Mouse (Mus musculus): ENCODE data around the gene Sez6l2. TPM values are rescaled to one million over a fixed set of nuclear protein-coding genes. Genes with fewer than 3 reads are reported as not detected.

The Sez6l2 gene
- 0.65 and 0.96 TPM in 2 replicates for polyA plus RNA-seq (2015; fragmentation: Nextera tagmentation; extraction: Ambion mirVana)

DNA sequence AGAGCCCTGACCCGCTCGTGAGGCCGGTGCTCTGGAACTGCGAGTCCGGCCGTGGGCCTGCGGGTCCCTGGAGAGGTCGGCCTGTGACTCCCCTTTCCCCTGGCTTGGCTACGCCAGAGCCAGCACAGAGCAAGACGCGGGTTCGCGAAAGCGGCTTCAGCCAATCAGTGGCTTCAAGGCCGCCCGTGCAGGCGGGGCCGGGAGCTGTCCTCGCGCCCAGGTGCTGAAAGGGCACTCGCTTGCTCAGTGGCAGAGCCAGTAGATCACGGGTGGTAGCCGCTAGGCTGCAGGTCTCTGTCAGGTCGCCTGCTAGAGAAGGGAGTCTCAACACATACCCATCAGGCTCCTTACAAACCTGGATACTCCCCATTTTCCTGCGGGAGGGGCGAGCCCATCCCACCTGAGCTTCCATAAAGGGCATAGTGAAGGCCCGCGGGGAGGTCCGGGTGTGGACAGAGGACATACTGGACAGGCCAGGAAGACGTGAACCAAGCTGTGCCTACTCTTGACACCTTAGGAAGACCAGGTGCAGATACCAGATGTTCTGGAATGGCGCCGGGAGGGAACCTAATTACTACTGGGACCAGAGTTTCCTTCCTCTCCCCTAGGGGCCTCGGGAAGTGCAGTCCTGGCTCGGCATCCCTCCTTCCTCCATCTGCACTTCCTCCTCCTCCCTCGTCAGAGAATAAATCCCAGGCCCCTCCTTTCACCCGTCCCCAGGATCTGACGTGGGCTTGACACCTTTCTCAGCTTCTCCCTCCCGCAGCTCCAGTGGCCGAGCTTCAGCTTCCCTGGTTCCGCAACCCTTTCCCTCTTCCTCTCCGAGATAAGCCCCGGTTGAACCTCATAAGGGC is at the start of gene Sez6l2:
Gene Sez6l2, plus strand, starts transcription at position 771 of the 854 bp plus-strand sequence.

DNA sequence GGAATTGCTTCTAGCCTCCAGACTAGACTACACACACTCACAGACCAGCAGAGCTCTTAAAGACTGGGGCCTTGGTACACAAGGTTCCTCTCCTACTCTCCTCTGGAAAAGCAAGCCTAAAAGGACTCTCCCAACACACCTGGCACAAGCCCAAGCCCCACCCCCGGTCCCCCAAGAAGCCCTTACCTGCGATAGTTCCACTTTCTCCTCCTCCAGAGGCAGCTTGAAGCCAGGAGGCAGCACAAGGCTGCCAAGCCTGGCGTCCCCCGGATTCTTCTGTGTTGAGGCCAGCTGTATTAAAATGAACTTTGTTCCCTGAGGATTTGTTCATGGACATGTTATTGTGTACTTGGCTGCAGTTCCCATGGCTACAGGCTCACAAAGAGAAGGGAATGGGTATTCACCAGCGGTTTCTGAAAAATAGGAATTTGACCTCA is 27.7 kb upstream of the Sez6l2 start, which contains the start of gene Tmem219:
Gene Tmem219, minus strand, starts transcription at position 294 of the 437 bp plus-strand sequence.

DNA sequence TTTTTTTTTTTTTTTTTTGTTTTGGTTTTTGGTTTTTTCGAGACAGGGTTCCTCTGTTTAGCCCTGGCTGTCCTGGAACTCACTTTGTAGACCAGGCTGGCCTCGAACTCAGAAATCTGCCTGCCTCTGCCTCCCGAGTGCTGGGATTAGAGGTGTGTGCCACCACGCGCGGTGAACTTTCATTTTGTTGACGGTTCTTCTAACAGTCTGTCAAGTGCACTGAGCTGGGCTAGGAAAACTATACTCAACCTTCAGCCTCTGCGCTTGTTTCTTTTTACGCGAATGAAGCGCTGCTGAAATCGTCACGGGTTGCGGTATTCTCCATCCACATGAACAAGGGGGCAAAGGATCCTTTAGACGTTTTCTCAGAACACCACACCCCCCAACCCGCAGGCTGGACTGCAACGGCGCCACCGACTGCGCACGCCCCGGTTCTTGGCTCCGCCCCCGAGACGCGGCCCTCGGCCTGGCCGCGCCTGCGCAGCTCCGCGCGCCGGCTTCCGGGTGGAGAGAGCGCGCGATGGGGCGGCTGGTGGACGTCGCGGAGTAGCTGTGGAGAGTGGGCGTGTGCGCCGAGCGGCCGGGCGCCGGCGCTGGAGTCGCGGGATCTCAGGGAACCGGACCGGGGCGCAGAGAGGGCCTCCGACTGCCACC is 21.9 kb upstream of the Sez6l2 start, which contains the start of gene Kctd13:
Gene Kctd13, plus strand, starts transcription at position 496 of the 654 bp plus-strand sequence.

DNA sequence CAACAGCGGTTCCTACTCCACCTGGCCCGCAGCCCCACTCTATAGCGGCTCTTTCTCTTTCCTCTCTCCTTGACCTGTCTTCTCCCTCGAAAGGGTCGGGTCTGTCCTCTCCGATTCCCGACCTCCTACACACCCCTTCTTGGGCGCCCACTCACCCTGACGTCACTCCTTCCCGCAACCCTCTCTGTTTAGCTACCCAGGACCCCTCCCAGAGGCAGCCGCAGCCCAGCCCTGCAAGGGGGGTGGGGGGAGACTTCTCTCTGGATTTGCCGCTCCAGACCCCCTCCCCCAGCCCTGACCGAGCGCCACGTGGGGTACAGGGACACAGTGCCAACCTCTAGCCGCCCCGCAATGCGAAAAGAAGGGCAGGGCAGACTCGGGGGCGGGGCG is 965 bp upstream of the Sez6l2 start, which contains the start of gene Asphd1:
Gene Asphd1, minus strand, starts transcription at position 180 of the 390 bp plus-strand sequence.

DNA sequence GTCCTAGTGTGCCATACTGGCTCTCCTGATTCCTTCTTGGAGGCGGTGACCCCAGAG is 25.4 kb downstream of the Sez6l2 start, which contains the start of gene Cdipt:
Gene Cdipt, plus strand, starts transcription at position 22 of the 57 bp plus-strand sequence.

DNA sequence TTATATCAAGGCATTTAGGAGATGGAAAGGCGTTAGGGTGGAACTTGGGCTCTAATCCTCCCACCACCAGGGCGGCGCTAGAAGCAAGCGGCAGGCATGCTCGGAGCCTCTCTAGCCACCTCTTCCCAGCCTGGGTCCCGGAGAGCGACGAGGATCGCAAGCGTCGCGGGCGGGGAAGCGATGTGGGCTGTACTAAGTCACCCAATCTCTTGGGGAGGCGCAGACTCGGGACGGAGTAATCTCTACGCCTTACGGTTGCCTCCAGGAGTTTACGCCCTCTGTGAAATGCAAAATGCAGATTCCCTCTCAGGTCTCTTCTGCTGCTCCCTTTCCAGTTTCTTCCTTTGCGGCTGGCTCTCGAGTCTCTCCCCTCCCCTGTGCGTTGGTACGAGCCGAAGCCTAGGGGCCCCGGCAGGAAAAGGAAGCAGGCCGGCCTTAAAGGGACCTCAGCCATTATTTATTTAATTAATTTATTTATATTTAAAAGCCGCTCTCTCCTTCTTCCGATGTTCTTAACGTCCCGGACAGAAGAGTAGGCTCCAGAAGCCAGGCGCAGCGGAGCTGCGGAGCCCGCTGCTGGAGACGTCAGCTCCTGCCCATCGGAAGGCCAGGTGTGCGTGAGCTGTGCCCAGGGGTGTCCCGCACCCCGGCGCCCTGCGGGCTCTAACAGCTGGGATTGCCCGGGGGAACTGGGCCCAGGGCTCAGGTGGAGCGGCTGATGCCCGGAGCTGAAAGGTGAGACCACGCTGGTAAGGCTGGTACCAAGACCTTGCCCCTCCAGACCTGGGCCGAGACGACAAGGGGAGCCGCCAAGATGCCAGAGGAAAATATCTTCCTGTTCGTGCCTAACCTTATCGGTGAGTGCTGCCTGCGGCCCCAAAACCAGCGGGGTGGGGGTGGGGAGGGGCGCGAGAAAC is 25.8 kb downstream of the Sez6l2 start, which contains the start of gene Cdiptos:
Gene Cdiptos, minus strand, starts transcription at position 149 of the 917 bp plus-strand sequence.

DNA sequence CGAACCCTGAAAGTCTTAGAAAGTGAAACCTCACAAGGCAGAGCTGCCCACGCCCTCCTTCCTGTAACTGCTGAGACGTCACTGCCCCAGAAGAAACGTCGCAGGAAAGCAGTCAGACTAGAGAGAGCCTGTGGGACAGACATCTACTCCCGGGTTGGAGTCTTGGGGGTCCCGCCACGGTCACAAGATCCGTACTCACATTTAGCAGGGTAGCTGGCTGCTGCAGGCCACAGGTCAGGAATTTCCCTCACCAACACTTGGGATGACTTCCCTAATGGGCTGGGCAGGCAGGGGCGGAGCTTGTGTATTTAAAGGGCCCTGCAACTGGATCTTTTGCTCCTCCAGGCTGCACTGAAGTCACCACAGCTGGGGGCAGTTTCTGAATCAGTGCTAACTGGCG is 64.0 kb downstream of the Sez6l2 start, which contains the start of gene Mvp:
Gene Mvp, minus strand, starts transcription at position 302 of the 400 bp plus-strand sequence.

DNA sequence TGATC is 65.9 kb downstream of the Sez6l2 start, which contains the start of gene Pagr1b:
Gene Pagr1b, minus strand, starts transcription at position 4 of the 5 bp plus-strand sequence.

DNA sequence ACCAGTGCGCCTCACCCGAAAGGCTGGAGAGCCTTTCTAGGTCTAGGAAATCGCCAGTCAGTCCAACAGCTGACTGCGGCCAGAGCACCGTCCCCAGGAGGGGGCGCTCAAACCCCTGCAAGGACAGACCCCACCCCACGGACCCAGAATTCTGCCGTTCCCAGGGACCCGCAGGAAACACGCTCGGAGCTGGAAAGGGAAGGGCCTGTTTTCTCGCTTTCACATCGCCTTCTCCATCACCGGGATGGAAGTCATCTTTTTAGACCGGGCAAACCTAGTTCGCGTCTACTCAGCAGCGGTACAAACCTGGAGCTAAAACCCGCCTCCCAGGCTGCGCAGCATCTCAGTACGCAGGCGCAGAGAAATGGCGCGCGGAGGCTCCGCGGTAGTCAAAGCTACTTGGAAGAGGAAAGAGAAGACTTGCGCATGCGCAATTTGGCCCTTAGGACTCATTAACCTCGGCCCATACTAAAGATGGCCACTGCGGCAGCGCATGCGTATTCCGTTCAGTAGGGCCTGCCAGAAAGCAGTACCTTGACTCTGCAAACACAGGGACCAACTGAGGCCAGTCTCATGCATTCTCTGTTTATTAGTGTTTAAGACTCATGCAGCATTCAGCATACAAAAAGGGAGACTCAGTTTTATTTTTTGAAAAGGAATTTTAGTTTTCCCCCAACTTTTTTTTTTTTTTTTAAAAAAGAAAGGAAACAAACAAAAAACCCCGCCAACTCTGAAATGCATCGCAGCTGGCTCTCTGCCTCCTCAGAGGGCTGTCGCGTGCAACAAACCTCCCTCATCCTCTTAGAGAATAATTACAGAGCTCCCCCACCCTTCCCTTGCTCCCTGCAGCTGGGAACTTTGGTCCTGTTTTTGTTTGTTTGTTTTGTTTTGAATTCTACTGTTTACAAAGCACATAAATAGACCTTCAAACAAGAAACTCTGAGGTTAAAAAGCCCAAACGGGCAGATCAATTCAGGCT is 66.9 kb downstream of the Sez6l2 start, which contains the start of gene Pagr1a:
Gene Pagr1a, minus strand, starts transcription at position 382 of the 979 bp plus-strand sequence.

Other genes with a start within 250 kb of the Sez6l2 start
- gene Coro1a, start 242.8 kb upstream of the Sez6l2 start, polyA plus RNA-seq (2015; fragmentation: Nextera tagmentation; extraction: Ambion mirVana), result 12.8 and 18.1 TPM in 2 replicates
- 40.3 and 40.6 TPM in 2 replicates for gene Mapk3, start 191.0 kb upstream of the Sez6l2 start, polyA plus RNA-seq (2015; fragmentation: Nextera tagmentation; extraction: Ambion mirVana)
- gene Gdpd3, start 184.2 kb upstream of the Sez6l2 start, polyA plus RNA-seq (2015; fragmentation: Nextera tagmentation; extraction: Ambion mirVana), result 1.2 and 2.3 TPM in 2 replicates
- 155 and 192 TPM in 2 replicates for gene Ypel3, start 173.6 kb upstream of the Sez6l2 start, polyA plus RNA-seq (2015; fragmentation: Nextera tagmentation; extraction: Ambion mirVana)
- gene Tbx6, start 169.1 kb upstream of the Sez6l2 start, polyA plus RNA-seq (2015; fragmentation: Nextera tagmentation; extraction: Ambion mirVana), result 0.15 and 0.27 TPM in 2 replicates
- gene Ppp4c, start 158.1 kb upstream of the Sez6l2 start, polyA plus RNA-seq (2015; fragmentation: Nextera tagmentation; extraction: Ambion mirVana), result 94.5 and 113 TPM in 2 replicates
- gene Fam57b, start 152.9 kb upstream of the Sez6l2 start, polyA plus RNA-seq (2015; fragmentation: Nextera tagmentation; extraction: Ambion mirVana), result 1.6 and 1.8 TPM in 2 replicates
- gene 4930451I11Rik, start 118.9 kb upstream of the Sez6l2 start, polyA plus RNA-seq (2015; fragmentation: Nextera tagmentation; extraction: Ambion mirVana), result not detected in 2 replicates
- gene Doc2a, start 103.1 kb upstream of the Sez6l2 start, polyA plus RNA-seq (2015; fragmentation: Nextera tagmentation; extraction: Ambion mirVana), result 0.24 and 0.37 TPM in 2 replicates
- gene Hirip3, start 88.6 kb upstream of the Sez6l2 start, polyA plus RNA-seq (2015; fragmentation: Nextera tagmentation; extraction: Ambion mirVana), result 10.0 TPM in 2 replicates
- gene Ino80e, start 88.2 kb upstream of the Sez6l2 start, polyA plus RNA-seq (2015; fragmentation: Nextera tagmentation; extraction: Ambion mirVana), result 28.3 and 39.2 TPM in 2 replicates
- 17.4 and 18.3 TPM in 2 replicates for gene Taok2, start 65.9 kb upstream of the Sez6l2 start, polyA plus RNA-seq (2015; fragmentation: Nextera tagmentation; extraction: Ambion mirVana)
- gene Tmem219, start 27.6 kb upstream of the Sez6l2 start, polyA plus RNA-seq (2015; fragmentation: Nextera tagmentation; extraction: Ambion mirVana), result 22.8 and 29.8 TPM in 2 replicates
- gene Kctd13, start 21.7 kb upstream of the Sez6l2 start, polyA plus RNA-seq (2015; fragmentation: Nextera tagmentation; extraction: Ambion mirVana), result 6.0 and 7.1 TPM in 2 replicates
- gene Asphd1, start 981 bp upstream of the Sez6l2 start, polyA plus RNA-seq (2015; fragmentation: Nextera tagmentation; extraction: Ambion mirVana), result not detected in 2 replicates
- 45.2 and 57.4 TPM in 2 replicates for gene Cdipt, start 25.4 kb downstream of the Sez6l2 start, polyA plus RNA-seq (2015; fragmentation: Nextera tagmentation; extraction: Ambion mirVana)
- 1.2 and 1.6 TPM in 2 replicates for gene Cdiptos, start 25.5 kb downstream of the Sez6l2 start, polyA plus RNA-seq (2015; fragmentation: Nextera tagmentation; extraction: Ambion mirVana)
- 13.8 and 18.8 TPM in 2 replicates for gene Mvp, start 64.1 kb downstream of the Sez6l2 start, polyA plus RNA-seq (2015; fragmentation: Nextera tagmentation; extraction: Ambion mirVana)
- not detected in 2 replicates for gene Pagr1b, start 65.9 kb downstream of the Sez6l2 start, polyA plus RNA-seq (2015; fragmentation: Nextera tagmentation; extraction: Ambion mirVana)
- 37.2 and 37.9 TPM in 2 replicates for gene Pagr1a, start 66.8 kb downstream of the Sez6l2 start, polyA plus RNA-seq (2015; fragmentation: Nextera tagmentation; extraction: Ambion mirVana)
- 9.2 and 17.4 TPM in 2 replicates for gene Gm42742, start 70.5 kb downstream of the Sez6l2 start, polyA plus RNA-seq (2015; fragmentation: Nextera tagmentation; extraction: Ambion mirVana)
- 3.0 and 4.0 TPM in 2 replicates for gene Prrt2, start 70.6 kb downstream of the Sez6l2 start, polyA plus RNA-seq (2015; fragmentation: Nextera tagmentation; extraction: Ambion mirVana)
- gene Maz, start 76.5 kb downstream of the Sez6l2 start, polyA plus RNA-seq (2015; fragmentation: Nextera tagmentation; extraction: Ambion mirVana), result 21.3 and 26.0 TPM in 2 replicates
- gene Kif22, start 91.9 kb downstream of the Sez6l2 start, polyA plus RNA-seq (2015; fragmentation: Nextera tagmentation; extraction: Ambion mirVana), result 20.9 and 23.2 TPM in 2 replicates
- gene Zg16, start 136.8 kb downstream of the Sez6l2 start, polyA plus RNA-seq (2015; fragmentation: Nextera tagmentation; extraction: Ambion mirVana), result not detected in 2 replicates
- gene AI467606, start 140.8 kb downstream of the Sez6l2 start, polyA plus RNA-seq (2015; fragmentation: Nextera tagmentation; extraction: Ambion mirVana), result 2.4 and 2.7 TPM in 2 replicates
- gene Qprt, start 171.7 kb downstream of the Sez6l2 start, polyA plus RNA-seq (2015; fragmentation: Nextera tagmentation; extraction: Ambion mirVana), result 5.4 and 5.8 TPM in 2 replicates
- 0.22 and 0.63 TPM in 2 replicates for gene Spn, start 187.3 kb downstream of the Sez6l2 start, polyA plus RNA-seq (2015; fragmentation: Nextera tagmentation; extraction: Ambion mirVana)
- gene Cd2bp2, start 245.5 kb downstream of the Sez6l2 start, polyA plus RNA-seq (2015; fragmentation: Nextera tagmentation; extraction: Ambion mirVana), result 22.0 and 23.9 TPM in 2 replicates